Mouse (Mus musculus) kidney, adult 11 months (tissue): ENCODE measurements around the gene Lrrc41.

Experiments used
- DNase-seq: peaks from one replicate; pipeline ENCODE4 v3.0.0; 2022

Gene Lrrc41

DNA sequence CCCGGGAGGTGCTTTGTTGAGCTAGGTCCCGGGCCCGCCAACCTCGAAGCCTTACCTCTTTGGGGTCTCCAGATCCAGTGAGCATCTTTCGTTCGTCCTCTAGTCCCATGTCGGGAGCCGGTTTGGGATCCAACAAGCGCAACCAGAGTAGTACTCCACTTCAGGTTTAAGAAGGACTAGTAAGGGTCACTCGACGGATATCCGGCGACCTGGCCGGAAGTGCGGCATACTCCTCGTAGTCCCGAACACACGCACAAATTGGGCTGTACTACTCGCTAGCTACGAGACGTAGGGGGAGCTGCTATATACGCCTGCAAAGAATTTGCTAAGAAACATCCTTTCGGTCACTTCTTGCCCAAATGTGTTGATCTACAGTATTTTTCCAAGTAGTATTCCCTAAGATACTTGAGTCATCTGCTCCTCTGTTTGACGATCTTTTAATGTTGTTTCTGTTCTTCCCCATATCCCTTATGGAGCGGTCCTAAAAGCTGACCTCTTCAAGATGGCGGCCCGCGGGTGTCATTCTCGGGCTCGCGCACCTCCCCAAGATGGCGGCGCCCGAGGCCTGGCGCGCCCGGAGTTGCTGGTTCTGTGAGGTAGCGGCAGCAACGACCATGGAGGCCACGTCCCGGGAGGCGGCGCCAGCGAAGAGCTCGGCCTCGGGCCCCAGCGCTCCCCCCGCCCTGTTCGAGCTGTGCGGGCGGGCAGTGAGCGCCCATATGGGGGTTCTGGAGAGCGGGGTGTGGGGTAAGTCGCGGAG, at the start of gene Lrrc41, which contains the start of gene Uqcrh:
Gene Lrrc41 (plus strand): TSS at position 409 of the 760 bp plus-strand sequence.
Gene Uqcrh (minus strand): TSS at position 211 of the 760 bp plus-strand sequence.
- DNase-seq: peak; percentile 94

DNA sequence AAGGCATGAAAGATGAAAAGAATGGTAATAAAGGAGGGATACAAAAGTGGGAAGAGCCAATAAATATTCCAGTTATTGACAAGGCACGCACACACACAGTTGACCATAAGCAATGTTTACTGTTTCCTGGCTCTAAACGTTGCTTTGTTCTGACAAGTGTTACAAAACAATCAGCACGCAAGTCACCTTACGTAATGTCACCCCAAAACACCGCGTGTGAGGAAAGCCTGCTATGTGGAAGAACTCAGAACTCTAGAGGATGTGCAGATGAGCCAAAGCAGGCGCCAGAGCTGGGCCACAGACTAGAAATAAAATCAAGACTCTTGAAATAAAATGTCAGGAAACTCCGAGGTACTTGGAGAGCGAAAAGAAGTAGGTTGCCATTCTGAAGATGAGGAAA, 42.2 kb upstream of the Lrrc41 start:
- no peak for DNase-seq

DNA sequence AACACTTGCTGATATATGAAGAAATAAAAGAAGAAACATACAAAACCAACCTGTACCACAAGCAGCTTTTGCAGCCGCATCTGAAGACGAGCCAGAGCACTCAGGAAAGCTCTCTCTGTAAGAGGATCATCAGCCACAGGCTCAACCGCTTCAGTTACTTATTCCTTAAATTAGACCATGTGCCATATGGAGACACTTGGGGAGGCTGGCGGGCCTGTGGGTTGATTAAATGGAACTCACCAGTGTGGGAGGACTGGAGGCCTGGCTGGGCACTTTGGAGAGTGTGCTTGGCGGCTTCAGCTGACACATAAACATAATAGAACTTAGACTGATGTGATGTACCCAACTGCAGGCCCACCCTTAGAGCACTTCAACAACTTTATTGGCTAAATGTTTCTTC, 41.7 kb upstream of the Lrrc41 start:
- DNase-seq: no peak

DNA sequence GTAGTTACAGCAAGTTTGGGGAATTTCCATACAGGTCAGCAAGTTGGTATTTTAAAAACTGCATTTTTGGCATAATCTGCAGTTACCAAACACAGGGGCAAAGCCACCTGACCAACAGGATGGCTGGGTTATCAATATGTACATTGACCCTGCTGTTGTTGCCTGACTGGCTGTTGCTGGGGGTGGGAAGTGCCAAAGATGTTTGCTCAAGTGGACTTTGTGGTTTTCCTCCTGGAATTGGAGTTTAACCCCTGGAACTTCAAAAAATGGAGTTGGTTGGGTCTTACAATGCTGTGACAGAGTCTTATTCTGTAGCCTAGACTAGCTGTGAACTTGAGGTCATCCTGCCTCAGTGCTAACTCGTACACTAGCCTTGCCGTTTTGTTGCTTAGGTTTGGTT, 34.6 kb upstream of the Lrrc41 start:
- DNase-seq: peak; percentile 28

DNA sequence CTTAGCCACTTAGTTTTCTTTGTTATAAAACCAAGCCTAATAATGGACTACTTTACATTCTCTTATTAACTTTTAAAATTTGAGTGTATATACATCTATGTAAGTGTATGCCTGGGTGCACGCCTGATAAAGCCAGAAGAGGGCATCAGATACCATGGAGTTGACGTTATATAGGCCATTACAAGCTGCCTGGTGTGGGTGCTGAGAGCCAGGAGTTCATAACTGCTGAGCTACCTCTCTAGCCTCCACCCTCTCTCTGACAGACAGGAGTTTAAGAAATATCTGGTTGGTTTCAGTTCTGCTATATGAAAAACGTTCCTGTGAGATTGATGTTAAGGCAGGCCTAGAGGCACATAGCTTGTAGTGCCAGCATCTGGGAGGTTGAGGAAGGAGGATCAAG, 32.9 kb upstream of the Lrrc41 start:
- DNase-seq: no peak

DNA sequence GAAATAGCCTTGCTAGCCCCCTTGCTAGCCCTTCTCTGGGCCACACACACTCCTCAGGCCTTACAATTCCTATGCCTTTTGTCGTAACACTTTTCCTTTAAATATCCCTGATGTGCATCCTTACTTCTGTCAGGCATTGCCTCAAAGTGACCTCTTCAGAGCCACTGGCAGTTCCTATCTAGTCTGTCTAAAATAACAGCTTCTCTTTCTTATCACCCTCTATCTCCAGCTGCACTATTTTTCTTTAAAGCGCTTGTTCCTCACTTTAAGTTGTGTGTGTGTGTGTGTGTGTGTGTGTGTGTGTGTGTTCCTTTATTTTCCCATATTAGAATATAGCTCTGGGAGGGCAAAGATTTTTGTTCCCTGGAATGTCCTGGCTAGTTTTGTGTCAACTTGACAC, 28.5 kb upstream of the Lrrc41 start:
- DNase-seq: no peak

DNA sequence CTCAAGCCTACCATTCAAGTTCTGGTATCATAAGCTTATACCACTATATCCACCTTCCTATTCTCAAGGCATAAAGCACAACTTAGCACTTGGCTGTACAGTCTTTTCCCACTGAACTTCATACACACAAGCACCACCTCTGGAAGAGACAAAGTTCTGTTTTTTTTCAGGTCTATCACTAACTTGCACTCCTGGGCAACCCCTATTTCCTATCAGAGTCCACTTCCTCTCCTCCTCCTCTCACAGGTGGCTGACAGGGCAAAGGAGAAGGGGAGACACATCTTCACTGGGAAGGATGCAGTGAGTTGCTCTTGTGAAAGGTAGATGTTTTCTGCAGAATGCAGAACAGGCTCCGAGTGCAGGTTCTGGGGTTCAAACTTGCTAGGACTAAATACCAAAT, 27.4 kb upstream of the Lrrc41 start:
- no peak for DNase-seq

DNA sequence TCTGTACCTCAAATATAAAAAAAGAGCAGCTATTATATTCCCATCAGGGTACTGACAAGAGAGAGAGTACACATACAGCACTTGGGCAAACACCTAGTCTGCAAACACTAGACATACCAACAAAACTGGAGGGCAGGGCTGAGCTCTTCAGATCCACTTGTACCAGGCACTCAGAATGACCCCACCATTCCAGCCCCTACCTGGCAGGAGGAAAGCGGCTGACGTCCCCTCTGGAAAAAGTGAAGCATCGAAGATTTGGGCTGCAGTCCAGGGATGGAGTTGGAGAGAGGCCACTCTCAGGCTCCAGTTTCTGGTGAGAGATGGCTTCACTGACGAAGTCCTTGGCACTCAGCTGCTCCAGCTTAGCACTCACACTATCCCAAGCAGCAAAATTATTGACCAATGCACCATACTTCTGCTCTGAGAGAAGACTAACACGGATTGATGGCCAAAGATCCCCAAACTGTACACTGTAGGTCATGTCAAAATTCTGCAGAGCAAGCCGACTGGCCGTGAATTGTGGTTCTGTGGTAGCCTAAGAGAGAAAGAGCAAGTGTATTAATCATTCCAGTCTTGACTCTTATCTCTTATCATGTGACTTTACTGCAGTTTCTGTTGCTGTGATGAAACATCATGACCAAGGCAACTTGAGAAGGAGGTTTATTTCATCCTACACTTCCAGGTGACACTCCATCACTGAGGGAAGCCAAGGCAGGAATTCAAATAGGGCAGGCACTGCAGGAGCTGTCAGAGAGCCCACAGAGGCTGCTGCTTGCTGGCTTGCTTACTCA, 26.7 kb upstream of the Lrrc41 start:
- DNase-seq: no peak

DNA sequence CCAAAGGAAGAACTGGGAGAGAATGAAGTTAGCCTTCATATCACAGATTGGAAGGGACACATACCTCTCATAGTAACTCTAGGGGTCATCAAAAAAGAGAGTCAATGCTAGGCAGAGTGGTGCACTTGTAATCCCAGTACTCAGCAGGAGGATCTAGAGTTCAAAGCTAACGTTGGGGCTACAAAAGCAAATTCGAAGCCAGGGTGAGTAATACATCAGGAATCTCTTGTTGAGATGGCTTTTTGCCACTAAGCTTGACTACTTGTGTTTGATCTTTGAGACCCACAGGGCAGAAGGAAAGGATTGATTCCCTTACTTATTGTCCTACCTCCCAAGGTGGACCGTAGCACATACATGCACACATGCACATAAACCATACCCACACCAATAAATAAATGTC, 25.9 kb upstream of the Lrrc41 start:
- DNase-seq: no peak

DNA sequence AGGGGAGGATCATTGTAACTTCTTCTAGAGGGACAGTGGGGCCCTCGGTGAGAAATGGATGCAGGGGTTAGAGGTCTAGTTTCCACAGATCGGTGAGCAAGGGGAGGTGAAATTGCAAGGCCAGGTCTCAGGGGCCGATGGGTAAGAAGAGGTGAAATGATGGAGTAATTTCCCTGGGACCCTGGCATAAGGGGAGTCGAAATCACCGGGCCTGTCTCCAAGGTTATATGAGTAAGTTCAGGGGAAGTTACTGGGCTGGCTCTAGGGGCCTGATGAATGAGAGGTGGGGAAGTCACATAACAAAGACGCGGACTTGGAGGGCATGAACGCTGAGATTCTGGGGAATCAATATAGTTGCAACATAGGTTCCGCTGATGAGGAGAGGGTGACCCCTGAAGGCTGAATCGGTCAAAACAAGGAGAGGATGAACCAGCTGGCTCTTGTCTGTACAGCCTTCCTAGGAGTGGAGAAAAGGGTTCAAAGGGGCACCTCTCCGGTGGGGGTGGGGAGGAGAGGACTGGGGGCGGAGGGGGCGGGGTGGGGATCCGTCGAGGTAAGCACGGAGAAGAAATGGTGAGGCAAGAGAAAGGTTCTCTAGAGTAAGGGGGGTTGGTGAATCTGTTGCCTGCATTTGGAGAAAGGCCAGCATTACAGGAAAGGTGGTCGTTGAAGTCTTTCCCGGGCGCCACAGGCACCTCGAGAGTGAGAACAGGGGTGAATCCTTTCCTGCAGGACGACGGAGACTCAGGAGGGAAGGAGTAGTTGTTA, 22.4 kb upstream of the Lrrc41 start:
- peak; percentile 66 for DNase-seq

DNA sequence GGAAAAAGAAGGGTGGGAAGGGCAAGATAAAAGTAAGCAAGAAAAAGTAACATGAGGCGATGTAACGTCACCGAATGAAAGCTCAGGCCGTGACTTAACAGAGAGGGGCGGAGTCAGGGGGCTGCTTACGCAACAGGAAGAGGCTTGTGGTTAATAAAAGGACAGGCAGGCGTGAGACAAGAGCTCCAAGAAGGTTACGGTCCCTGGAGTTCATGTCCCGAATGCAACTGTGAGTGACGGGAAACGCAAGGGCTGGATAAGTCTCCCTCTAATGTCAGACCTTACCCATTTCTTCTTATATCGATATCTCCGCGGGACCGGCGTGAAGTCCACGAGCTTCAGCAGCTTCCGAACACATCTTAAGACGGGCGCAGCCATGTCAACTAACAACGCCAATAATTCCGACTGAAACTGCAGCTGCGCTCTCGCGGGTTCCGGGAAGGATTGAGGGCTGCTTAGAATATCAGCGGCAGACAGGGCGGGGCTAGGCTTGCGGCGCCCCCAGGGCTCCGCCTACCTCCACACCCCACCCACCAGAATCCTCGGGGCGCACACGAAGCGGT, 21.6 kb upstream of the Lrrc41 start, which contains the start of gene Nsun4:
Gene Nsun4 (minus strand): TSS at position 478 of the 563 bp plus-strand sequence.
- DNase-seq: peak; percentile 94

DNA sequence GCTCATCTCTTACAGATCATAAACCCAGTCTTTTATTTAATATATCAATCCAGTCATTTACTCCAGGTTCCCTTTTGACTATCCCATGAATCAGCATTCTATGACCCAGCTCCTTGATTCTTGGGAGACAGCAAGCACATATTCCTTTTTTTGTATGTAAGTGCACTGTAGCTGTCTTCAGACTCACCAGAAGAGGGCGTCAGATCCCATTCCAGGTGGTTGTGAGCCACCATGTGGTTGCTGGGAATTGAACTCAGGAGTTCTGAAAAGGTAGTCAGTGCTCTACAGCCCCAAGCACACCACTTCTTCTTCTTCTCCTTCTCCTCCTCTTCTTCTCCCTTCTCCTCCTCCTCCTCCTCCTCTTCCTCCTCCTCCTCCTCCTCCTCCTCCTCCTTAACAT, 17.5 kb upstream of the Lrrc41 start:
- DNase-seq: no peak

DNA sequence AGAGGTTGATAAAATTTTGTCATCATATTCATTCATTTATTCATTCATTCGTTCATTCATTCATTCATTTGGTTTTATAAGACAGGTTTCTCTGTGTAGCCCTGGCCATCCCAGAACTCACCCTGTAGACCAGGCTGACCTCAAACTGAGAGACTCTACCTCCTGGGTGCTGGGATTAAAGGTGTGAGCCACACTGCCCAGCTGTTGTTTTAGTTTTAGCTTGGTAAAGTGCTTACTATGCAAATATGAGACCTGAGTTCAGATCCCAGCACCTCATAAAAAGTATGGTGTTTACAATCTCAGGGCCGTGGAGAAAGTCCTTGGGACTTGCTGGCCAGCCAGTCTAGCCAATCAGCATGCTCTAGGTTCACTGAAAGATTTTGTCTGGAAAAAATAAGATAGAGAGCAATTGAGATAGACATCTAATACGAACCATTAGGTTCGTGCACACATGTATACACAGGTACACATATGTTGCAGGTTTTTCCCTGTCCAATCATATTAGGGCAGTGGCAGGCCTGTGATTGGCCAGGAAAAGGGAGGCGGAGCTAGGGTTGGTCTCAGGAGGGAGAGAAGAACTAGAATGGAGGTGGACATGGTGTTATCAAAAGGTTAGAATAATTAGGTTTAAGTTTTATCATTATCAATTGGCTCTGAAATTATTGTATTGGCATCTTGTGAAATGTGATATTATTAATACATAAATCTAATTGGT, 15.9 kb upstream of the Lrrc41 start:
- no peak for DNase-seq

DNA sequence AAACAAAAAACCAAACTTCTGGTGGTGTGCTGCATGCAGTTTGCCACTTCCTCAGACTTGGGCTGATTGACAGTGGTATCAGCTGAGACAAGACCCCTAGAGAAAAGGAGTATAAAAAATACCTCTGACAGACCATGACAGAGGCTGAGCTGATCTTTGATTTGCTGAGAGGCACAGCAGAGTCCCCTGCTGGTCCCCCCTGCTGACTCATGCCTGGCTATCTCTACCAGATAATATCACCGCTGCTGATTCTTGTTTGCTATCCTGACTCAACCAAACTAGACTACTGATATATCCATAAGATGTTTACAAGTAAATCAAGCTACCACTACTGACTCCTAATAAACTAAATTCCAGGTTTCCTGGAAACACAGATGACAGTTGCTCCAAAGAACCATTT, 11.2 kb upstream of the Lrrc41 start:
- DNase-seq: no peak

DNA sequence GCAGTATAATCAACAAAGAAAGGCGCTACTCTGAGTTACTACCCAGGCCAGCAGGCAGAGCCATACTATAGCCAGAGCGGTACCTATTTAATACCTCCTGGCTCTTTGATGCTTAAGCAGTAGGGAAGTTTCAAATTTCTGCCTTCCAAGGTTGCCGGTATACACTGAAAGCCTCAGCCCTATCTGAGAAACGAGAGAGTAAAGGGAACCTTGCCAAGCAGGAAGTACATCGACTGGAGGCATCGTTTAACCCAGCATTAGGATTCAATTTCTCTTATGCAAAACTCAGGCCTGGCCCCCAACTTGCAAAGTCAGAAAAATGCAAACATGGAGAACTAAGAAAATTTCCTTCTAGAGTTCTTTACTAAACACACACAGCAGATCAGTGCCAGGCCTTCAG, 5.0 kb upstream of the Lrrc41 start:
- DNase-seq: no peak

DNA sequence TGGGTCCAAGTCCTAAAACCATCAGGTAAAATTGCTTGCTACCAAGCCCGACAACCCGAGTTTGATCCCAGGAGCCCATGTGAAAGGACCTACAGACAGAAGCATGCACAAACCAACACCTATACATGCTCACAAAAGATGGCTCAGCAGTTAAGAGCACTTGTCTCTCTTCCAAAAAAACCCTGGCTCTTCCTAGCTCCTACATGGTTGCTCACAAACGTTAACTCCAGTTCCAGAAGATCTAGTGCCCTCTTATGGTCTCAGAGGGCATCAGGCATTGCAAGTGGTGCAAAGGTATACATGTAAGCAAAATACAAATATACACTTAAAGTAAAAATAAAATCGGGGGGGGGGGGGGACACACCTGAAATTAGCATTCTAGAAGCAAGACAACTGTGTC, 1.9 kb upstream of the Lrrc41 start:
- DNase-seq: no peak

DNA sequence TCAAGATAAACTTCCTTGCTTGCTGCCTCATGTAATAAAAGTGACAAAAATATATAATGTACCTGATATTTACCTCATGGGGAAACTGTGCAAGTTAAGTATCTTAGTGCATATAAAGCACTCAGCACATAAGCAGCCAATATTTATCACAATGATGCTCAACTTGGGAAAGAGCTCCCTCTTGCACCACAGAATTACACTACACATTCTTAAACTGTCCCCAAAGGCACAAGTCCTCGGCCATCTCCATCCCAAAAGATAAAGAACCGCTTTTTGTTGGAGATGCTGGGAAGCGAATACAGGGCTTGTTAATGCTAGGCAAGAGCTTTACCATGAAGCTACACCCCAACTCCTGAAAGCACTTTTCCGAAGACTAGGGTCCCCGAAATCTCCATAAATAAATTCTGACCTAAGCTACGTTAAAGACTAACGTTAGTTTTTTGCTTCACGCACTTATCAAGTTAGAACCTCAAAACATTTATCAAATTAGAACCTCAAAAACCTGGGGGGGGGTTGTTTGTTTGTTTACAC, 859 bp upstream of the Lrrc41 start:
- DNase-seq: no peak

DNA sequence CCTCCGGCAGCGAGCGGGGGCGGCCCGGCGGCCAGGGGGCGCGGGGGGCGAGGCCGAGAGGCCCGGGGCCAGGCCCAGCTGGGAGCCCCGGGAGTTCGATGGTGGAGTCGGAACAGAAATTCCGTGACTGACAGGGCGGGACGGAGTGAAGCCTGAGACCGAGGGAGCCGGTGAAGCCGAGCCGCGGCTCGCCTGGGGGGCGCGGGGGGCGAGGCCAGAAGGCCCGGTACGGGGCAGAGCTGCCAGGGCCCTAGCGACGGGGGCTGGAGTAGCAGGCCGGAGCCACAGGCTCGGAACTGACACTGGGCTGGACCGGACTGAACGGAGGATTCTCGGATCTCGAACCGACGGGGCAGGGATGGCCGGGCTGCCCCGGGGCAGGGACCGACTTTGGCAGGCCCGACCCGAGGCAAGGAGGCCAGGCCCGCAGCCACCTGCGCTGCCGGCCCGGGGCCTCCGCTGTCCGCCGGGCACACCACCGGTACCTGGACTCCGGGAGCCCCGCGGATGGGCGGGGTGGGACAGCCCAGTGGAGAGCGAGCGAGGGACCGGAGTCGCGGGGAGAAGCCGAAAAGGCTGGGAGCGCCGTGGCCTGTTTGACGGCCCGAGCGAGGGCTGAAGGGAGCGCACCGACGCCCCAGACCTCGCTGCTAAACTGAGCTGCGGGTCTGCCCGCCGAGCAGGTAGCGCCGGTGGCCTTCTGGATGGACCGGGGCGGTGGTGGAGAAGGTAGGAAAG, 731 bp downstream of the Lrrc41 start:
- DNase-seq: peak; percentile 68

DNA sequence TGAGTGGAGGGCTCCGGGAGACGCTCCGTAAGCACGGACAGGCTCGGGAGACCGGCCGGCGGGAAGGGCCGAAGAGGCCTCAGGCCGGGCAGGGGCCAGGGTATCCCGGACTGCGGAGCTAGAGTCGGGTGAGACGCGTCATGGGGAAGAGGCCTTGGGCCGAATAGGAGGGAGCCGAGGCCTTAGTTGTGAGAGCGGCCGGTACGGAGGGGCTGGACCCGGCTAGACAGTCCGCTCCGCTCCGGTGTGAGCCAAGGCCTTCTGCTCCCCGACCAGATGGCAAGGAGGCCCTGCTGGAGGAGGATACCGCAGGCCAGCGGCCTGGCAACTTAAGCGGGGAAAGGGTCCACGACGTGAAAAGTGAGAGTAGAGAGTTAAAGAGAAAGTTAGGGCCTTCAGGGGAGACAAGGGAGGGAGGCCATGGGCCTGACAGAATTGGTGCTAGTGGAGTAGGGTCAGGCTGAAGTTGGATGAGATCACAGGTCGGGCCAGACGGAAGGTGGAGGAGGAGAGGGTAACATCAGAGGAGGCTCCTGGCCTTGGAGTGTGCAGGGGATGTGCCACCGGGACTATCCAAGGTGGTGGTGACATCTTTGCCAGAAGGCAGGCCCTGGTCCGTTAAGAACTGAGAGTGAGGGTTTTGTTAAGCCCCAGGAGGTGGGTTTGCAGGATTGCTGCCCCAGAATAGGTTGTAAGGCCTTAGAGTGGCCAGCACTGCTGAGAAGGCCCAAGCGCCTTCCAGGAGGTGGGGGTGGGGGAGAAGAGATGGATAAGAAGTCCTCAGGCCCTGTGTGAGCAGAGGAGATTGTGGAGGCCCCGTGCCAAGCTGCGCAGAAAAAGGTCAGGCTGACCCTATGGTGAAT, 1.5 kb downstream of the Lrrc41 start:
- DNase-seq: peak; percentile 40
